Mouse (Mus musculus) embryonic facial prominence, embryonic 12.5 days (tissue): ENCODE data around the gene Cers6. TPM values are rescaled to one million over a fixed set of nuclear protein-coding genes. Genes with fewer than 3 reads are reported as not detected.

ENCODE experiments used
- ATAC-seq: fragments of 200-750 bp; cut with Nextera tagmentation; 2 replicates; pipeline ENCODE4 v1.8.0; 2017; ENCODE audit not compliant: insufficient number of reproducible peaks, insufficient read depth, low FRiP score, low TSS enrichment
- H3K27ac ChIP-seq: fragments of 300-500 bp; sonication (generic); 2 replicates; pipeline ENCODE4 v1.5.1; 2016; ENCODE audit warnings: mild to moderate bottlenecking
- H3K27me3 ChIP-seq: fragments of 300-500 bp; sonication (generic); 2 replicates; pipeline ENCODE4 v1.6.1; 2016; ENCODE audit warnings: mild to moderate bottlenecking, moderate library complexity
- H3K36me3 ChIP-seq: fragments of 300-500 bp; sonication (generic); 2 replicates; pipeline ENCODE4 v1.6.1; 2016; ENCODE audit warnings: mild to moderate bottlenecking
- H3K4me1 ChIP-seq: fragments of 300-500 bp; sonication (generic); 2 replicates; pipeline ENCODE4 v1.6.1; 2016
- H3K4me2 ChIP-seq: fragments of 300-500 bp; sonication (generic); replicated peaks from 2 replicates; pipeline ENCODE4 v1.6.1; 2016; ENCODE audit warnings: mild to moderate bottlenecking, moderate library complexity
- H3K4me3 ChIP-seq: fragments of 300-500 bp; sonication (generic); 2 replicates; pipeline ENCODE4 v1.5.1; 2016; ENCODE audit warnings: mild to moderate bottlenecking
- H3K9ac ChIP-seq: fragments of 300-500 bp; sonication (generic); 2 replicates; pipeline ENCODE4 v1.6.1; 2016; ENCODE audit warnings: mild to moderate bottlenecking, moderate library complexity
- H3K9me3 ChIP-seq: fragments of 300-500 bp; sonication (generic); 2 replicates; pipeline ENCODE4 v1.6.1; 2016; ENCODE audit warnings: mild to moderate bottlenecking, moderate library complexity
- WGBS: fragments of 180-500 bp; shearing (Covaris S2); methylation state at CpG from one replicate; pipeline ENCODE4 v1.1.7; 2016; 5-methylcytosine and 5-hydroxymethylcytosine counted together
- polyA plus RNA-seq: library from polyadenylated mRNA; unstranded; fragments of >200 nt; fragmentation: Nextera tagmentation; extraction: Ambion mirVana; gene quantifications from 2 replicates; pipeline ENCODE4 v1.2.1, GENCODE M21; 2016

Gene Cers6
- polyA plus RNA-seq, 1 experiment from 2014 or later: 31.4 TPM

DNA sequence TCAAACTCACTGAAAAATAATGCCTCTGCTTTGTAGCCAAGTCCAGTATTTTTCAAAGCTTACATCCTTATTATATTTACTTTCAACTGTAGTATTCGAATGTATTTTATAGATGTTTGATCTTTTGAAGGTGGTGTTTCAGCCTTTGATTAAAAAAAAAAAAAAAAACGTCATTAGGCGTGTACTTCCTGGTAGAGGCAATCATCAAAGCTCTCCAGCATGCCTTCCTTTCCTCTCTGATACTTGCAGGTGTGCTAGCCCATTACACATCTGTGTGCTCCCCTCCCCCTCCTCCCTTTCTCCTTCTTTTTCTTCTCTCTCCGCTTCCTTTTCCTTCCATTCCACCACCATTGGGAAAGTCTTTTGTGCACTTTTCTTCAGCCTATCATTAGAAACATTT lies 71.0 kb downstream of the Cers6 start:
- Histone ChIP-seq H3K4me1 (no peaks in the 10 kb centered on the region), H3K4me3 (no peak overlapping the region), H3K4me2 (no peak overlapping the region), H3K27me3 (no peaks in the 10 kb centered on the region), H3K9me3 (no peaks in the 10 kb centered on the region), H3K36me3 (peaks cover 3% of the 10 kb centered on the region; the same call in 1 of the 2 replicates), H3K9ac (no peak overlapping the region), H3K27ac (no peak overlapping the region)
- 70% methylated on average over 4 of the region's 4 CpGs for WGBS
- ATAC-seq: no peak

- H3K9ac ChIP-seq: no peak overlapping the region
- no peak overlapping the region for H3K4me2 ChIP-seq
- WGBS: 68% methylated on average over 4 of the region's 4 CpGs
- H3K27ac ChIP-seq: no peak overlapping the region
- no peak overlapping the region for H3K4me3 ChIP-seq
- no peaks in the 10 kb centered on the region for H3K4me1 ChIP-seq
- no peaks in the 10 kb centered on the region for H3K27me3 ChIP-seq
- no peaks in the 10 kb centered on the region for H3K9me3 ChIP-seq
- peaks cover 3% of the 10 kb centered on the region; the same call in 1 of the 2 replicates for H3K36me3 ChIP-seq
- no peak for ATAC-seq
These were observed 71.4 kb downstream of the Cers6 start for GRCm38 (mm10) chr2:68932656-68933055.

- peaks cover 3% of the 10 kb centered on the region; the same call in 1 of the 2 replicates for H3K36me3 ChIP-seq
- 78% methylated on average over 6 of the region's 6 CpGs for WGBS
- H3K4me2 ChIP-seq: no peak overlapping the region
- no peaks in the 10 kb centered on the region for H3K27me3 ChIP-seq
- no peak overlapping the region for H3K4me3 ChIP-seq
- H3K9ac ChIP-seq: no peak overlapping the region
- H3K4me1 ChIP-seq: no peaks in the 10 kb centered on the region
- H3K27ac ChIP-seq: no peak overlapping the region
- no peak for ATAC-seq
- H3K9me3 ChIP-seq: no peaks in the 10 kb centered on the region
These were observed 73.4 kb downstream of the Cers6 start for GRCm38 (mm10) chr2:68934651-68935050.

DNA sequence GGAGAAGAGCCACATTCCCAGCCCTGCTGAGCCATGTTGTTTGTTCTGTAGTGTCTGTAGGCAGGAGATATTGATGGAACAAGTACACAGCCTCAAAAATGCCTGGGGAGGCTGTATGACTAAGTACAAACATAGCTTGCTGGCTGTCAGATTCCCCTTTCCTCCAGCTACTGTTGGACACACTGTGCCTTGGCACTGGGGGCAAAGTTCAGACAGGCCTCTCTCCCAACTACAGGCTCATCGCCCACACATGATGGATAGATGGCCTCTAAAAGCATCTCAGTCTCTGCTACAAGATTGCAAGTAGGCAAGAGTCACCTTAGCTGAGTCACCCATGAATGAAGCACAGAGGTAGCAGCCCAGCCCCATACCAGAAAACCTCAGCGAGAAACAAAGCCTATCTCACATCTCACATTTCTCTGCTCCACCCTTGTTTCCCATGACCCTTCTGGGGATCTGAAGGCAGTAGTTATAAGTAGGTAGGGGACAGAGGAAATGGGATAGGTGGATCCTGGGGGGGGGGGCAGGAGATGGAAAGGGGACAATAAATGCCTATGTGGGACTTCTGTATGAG lies 74.6 kb downstream of the Cers6 start:
- no peak overlapping the region for H3K4me3 ChIP-seq
- no peaks in the 10 kb centered on the region for H3K9me3 ChIP-seq
- H3K4me1 ChIP-seq: no peaks in the 10 kb centered on the region
- no peak overlapping the region for H3K27ac ChIP-seq
- ATAC-seq: no peak
- H3K27me3 ChIP-seq: no peaks in the 10 kb centered on the region
- H3K4me2 ChIP-seq: no peak overlapping the region
- H3K9ac ChIP-seq: no peak overlapping the region
- peaks cover 3% of the 10 kb centered on the region; the same call in 1 of the 2 replicates for H3K36me3 ChIP-seq
- WGBS: 80% methylated on average over 2 of the region's 2 CpGs

DNA sequence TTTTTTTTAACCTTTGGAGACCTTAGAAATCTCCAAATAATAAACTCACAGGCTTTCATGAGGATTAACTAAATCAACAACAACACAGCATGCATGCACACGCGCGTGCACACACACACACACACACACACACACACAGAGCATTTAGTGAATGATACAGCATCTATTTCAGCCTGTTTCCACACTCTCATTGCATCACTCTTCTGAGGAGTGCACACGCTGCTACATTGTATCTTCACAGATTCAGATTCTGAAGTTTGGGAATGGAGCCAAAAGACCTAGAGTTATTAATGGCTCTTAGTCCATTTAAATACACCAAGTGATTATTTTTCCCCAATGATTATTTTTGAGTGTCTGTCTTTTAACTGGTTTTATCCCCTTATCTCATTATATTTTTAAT lies 75.5 kb downstream of the Cers6 start:
- Histone ChIP-seq H3K27me3 (no peaks in the 10 kb centered on the region), H3K27ac (no peak overlapping the region), H3K4me2 (no peak overlapping the region), H3K4me1 (no peaks in the 10 kb centered on the region), H3K4me3 (no peak overlapping the region), H3K36me3 (peaks cover 3% of the 10 kb centered on the region; the same call in 1 of the 2 replicates), H3K9me3 (no peaks in the 10 kb centered on the region), H3K9ac (no peak overlapping the region)
- 85% methylated on average over 4 of the region's 4 CpGs for WGBS
- ATAC-seq: no peak

DNA sequence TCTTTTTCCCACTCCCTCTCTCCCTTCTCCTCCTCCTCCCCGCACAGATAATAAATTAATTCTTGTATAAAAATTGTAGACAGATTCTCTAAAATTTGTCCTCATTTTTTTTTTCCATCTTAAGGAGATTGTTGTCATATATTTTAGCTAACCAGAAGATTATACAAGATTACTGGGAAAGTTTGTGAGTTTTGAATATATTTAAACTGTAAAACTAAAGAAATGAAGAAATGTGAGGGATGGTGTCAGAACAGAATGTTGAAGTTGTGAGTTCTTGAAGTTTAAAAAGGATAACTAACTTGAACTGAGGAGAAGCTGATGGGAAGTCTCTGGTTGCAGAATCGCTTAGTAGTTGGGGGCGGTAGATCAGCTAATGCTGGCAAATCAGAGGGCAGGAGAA lies 76.6 kb downstream of the Cers6 start:
- H3K4me3 ChIP-seq: no peak overlapping the region
- ATAC-seq: no peak
- H3K4me1 ChIP-seq: no peaks in the 10 kb centered on the region
- no peak overlapping the region for H3K27ac ChIP-seq
- H3K9ac ChIP-seq: no peak overlapping the region
- WGBS: 97% methylated on average over 3 of the region's 3 CpGs
- no peaks in the 10 kb centered on the region for H3K9me3 ChIP-seq
- peaks cover 3% of the 10 kb centered on the region; the same call in 1 of the 2 replicates for H3K36me3 ChIP-seq
- no peak overlapping the region for H3K4me2 ChIP-seq
- no peaks in the 10 kb centered on the region for H3K27me3 ChIP-seq

DNA sequence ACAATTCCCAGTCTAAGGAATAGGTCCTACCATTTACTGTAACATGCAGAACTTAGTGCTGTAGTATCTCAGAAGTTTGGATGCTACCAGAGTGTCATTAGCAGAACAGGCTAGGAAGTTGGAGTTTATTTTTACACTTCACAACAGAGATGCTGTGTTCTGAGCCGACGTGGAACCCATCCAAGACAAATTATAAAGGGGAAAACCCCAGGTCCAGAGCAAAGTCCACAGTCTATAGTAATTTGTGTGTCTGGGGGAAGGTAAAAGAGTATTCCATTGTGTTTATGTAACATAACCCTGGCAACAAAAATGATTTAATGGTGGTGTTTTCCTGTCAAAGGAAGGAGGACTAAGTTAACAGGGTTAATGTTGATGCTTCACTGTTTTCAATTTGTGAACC lies 83.7 kb downstream of the Cers6 start:
- Histone ChIP-seq H3K4me3 (no peak overlapping the region), H3K36me3 (0 out of 2 replicates have a peak, but pooled peaks cover 3% of the 10 kb centered on the region), H3K27ac (no peak overlapping the region), H3K4me1 (peaks cover 8% of the 10 kb centered on the region; the same call in 1 of the 2 replicates), H3K27me3 (no peaks in the 10 kb centered on the region), H3K9ac (no peak overlapping the region), H3K4me2 (no peak overlapping the region), H3K9me3 (no peaks in the 10 kb centered on the region)
- ATAC-seq: no peak
- WGBS: 52% methylated on average over 2 of the region's 2 CpGs

GRCm38 (mm10) chr2:68945976-68946375 lies 84.7 kb downstream of the Cers6 start:
- no peaks in the 10 kb centered on the region for H3K27me3 ChIP-seq
- WGBS: 56% methylated on average over 2 of the region's 2 CpGs
- no peak overlapping the region for H3K4me2 ChIP-seq
- no peaks in the 10 kb centered on the region for H3K9me3 ChIP-seq
- H3K9ac ChIP-seq: no peak overlapping the region
- 0 out of 2 replicates have a peak, but pooled peaks cover 3% of the 10 kb centered on the region for H3K36me3 ChIP-seq
- no peak for ATAC-seq
- no peak overlapping the region for H3K27ac ChIP-seq
- H3K4me1 ChIP-seq: peaks cover 8% of the 10 kb centered on the region; the same call in 1 of the 2 replicates
- H3K4me3 ChIP-seq: no peak overlapping the region

DNA sequence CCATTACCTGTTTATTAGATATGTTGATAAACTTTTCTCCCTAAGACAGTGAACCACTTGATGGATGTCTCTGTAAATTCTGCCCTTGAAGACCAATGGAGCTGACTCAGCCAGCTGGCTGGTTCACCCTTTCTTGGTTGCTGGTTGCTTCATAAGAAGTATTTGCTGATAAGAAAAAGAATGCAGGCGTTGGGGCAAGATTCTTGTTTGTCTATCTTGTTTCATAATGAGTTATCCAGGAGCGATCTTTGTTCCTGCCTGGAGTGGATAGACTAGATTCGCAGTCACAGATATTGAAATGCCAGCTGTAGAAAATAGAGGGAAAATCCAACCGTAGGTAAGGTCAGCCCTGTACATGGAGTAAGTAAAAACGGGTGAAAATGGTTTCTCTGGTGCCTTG lies 85.6 kb downstream of the Cers6 start:
- Histone ChIP-seq H3K4me2 (no peak overlapping the region), H3K27me3 (no peaks in the 10 kb centered on the region), H3K4me3 (no peak overlapping the region), H3K9me3 (0 out of 2 replicates have a peak, but pooled peaks cover under 1% of the 10 kb centered on the region), H3K36me3 (peaks cover 6% of the 10 kb centered on the region; the same call in 1 of the 2 replicates), H3K9ac (no peak overlapping the region), H3K4me1 (peaks cover 8% of the 10 kb centered on the region; the same call in 1 of the 2 replicates), H3K27ac (no peak overlapping the region)
- WGBS: 91% methylated on average over 5 of the region's 5 CpGs
- ATAC-seq: no peak

GRCm38 (mm10) chr2:68949137-68949536 lies 87.9 kb downstream of the Cers6 start:
- Histone ChIP-seq H3K27me3 (no peaks in the 10 kb centered on the region), H3K4me3 (no peak overlapping the region), H3K9ac (no peak overlapping the region), H3K36me3 (peaks cover 9% of the 10 kb centered on the region; the same call in 1 of the 2 replicates), H3K4me2 (no peak overlapping the region), H3K4me1 (peaks cover 8% of the 10 kb centered on the region; the same call in 1 of the 2 replicates), H3K9me3 (peaks cover 4% of the 10 kb centered on the region; the same call in 1 of the 2 replicates), H3K27ac (no peak overlapping the region)
- 91% methylated on average over 2 of the region's 2 CpGs for WGBS
- ATAC-seq: no peak

DNA sequence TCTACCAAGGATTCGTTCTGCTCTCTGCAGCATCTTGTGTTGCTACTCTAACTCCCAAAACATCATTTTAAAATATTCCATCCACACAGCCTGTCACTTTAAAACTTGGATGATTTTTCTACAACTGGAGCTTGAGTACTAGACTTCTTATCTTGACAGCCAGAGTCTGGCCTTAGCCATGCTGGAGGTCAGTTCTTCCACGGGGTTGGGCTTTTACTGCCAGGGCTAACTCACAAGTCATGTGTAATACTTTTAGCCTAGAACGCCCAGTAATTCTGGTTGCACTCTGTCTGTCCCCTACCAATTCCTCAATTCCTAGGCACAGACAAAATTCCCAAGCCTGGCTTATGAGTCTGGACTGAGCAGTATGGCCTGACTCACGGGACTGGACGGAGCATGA lies 88.5 kb downstream of the Cers6 start:
- ATAC-seq: no peak
- H3K4me2 ChIP-seq: no peak overlapping the region
- no peak overlapping the region for H3K4me3 ChIP-seq
- no peak overlapping the region for H3K27ac ChIP-seq
- H3K9me3 ChIP-seq: peaks cover 4% of the 10 kb centered on the region; the same call in 1 of the 2 replicates
- H3K4me1 ChIP-seq: peaks cover 8% of the 10 kb centered on the region; the same call in 1 of the 2 replicates
- WGBS: 87% methylated on average over 5 of the region's 5 CpGs
- no peaks in the 10 kb centered on the region for H3K27me3 ChIP-seq
- no peak overlapping the region for H3K9ac ChIP-seq
- H3K36me3 ChIP-seq: peaks cover 9% of the 10 kb centered on the region; the same call in 1 of the 2 replicates

DNA sequence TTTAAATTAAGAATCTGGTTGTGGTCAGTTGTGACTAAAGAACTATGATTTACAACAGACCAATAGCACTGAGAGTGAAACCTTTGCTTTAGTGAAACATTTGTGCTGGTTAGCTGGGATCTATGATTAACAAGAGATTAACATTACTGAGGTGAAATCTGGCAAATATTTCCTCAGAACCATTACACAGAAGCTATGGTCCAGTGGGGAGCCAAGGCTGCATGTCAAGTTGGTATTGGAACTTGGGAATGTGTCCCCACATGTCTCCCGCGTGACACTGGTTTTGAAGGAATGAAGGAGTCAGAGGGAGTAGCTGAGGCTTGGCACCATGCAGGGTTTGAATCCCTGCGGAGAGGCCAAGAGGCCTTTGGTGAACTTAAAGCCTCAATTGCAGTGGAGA lies 90.5 kb downstream of the Cers6 start:
- H3K9ac ChIP-seq: no peak overlapping the region
- no peak overlapping the region for H3K27ac ChIP-seq
- peaks cover 9% of the 10 kb centered on the region; the same call in 1 of the 2 replicates for H3K36me3 ChIP-seq
- no peak overlapping the region for H3K4me2 ChIP-seq
- no peaks in the 10 kb centered on the region for H3K27me3 ChIP-seq
- ATAC-seq: no peak
- H3K4me1 ChIP-seq: 0 out of 2 replicates have a peak, but pooled peaks cover under 1% of the 10 kb centered on the region
- H3K9me3 ChIP-seq: peaks cover 4% of the 10 kb centered on the region; the same call in 1 of the 2 replicates
- H3K4me3 ChIP-seq: no peak overlapping the region
- WGBS: 97% methylated on average over 3 of the region's 3 CpGs
